Mouse (Mus musculus) midbrain, embryonic 12.5 days (tissue): ENCODE data around the gene Aldh9a1. TPM values are rescaled to one million over a fixed set of nuclear protein-coding genes. Genes with fewer than 3 reads are reported as not detected.
A peak's percentile ranks its signal among the peaks of the same experiment; 100 is the strongest.
"Not testable (repeated sequence)": the region's sequence is repeated elsewhere in the genome, so short reads cannot be mapped to it uniquely, and the experiment has no call there.

Experiments used
- ATAC-seq: fragments of 200-750 bp; cut with Nextera tagmentation; 2 replicates; pipeline ENCODE4 v1.8.0; 2017; ENCODE audit warnings: low read depth, moderate TSS enrichment, moderate library complexity; ENCODE audit not compliant: low FRiP score
- H3K27ac ChIP-seq: fragments of 300-500 bp; sonication (generic); replicated peaks from 2 replicates; pipeline ENCODE4 v1.5.1; 2016; ENCODE audit warnings: mild to moderate bottlenecking
- H3K27me3 ChIP-seq: fragments of 300-500 bp; sonication (generic); 2 replicates; pipeline ENCODE4 v1.6.1; 2016; ENCODE audit warnings: mild to moderate bottlenecking
- H3K36me3 ChIP-seq: fragments of 300-500 bp; sonication (generic); 2 replicates; pipeline ENCODE4 v1.6.1; 2016
- H3K4me1 ChIP-seq: fragments of 300-500 bp; sonication (generic); 2 replicates; pipeline ENCODE4 v1.6.1; 2016
- H3K4me2 ChIP-seq: fragments of 300-500 bp; sonication (generic); replicated peaks from 2 replicates; pipeline ENCODE4 v1.6.1; 2016; ENCODE audit warnings: mild to moderate bottlenecking, moderate library complexity
- H3K4me3 ChIP-seq: fragments of 300-500 bp; sonication (generic); 2 replicates; pipeline ENCODE4 v1.5.1; 2016; ENCODE audit warnings: mild to moderate bottlenecking
- H3K9ac ChIP-seq: fragments of 300-500 bp; sonication (generic); replicated peaks from 2 replicates; pipeline ENCODE4 v1.6.1; 2016; ENCODE audit warnings: mild to moderate bottlenecking, moderate library complexity
- H3K9me3 ChIP-seq: fragments of 300-500 bp; sonication (generic); 2 replicates; pipeline ENCODE4 v1.6.1; 2016; ENCODE audit warnings: mild to moderate bottlenecking
- WGBS: fragments of 180-500 bp; shearing (Covaris S2); methylation state at CpG from one replicate; pipeline ENCODE4 v1.1.7; 2016; 5-methylcytosine and 5-hydroxymethylcytosine counted together
- polyA plus RNA-seq: library from polyadenylated mRNA; unstranded; fragments of >200 nt; fragmentation: Nextera tagmentation; extraction: Ambion mirVana; gene quantifications from 2 replicates; pipeline ENCODE4 v1.2.1, GENCODE M21; 2016

Gene Aldh9a1
- polyA plus RNA-seq, 1 experiment from 2014 or later = 35.4 TPM

DNA sequence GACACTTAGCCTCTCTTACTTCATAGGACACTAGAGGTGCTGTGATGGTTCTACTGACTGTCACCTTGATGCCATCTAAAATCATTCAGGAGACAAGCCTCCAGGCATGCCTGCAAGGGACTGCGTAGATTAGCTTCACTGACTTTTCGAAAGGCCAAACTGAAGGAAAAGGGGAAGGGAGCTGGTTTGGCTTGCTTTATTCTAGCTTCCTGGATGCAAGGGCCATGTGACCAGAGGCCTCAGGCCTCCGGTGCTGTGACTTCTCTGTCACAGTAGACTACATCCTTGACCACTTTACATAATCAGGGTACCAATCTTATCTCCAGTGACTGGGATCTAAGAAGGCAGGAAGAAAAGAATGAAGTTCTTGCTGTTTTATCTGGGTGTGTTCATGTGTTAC lies 13.4 kb upstream of the Aldh9a1 start:
- no peak for ATAC-seq
- Histone ChIP-seq H3K9ac (no peak overlapping the region), H3K4me2 (no peak overlapping the region), H3K27me3 (peaks cover 11% of the 10 kb centered on the region), H3K27ac (no peak overlapping the region), H3K4me1 (no peaks in the 10 kb centered on the region), H3K36me3 (peaks cover 17% of the 10 kb centered on the region), H3K4me3 (no peak overlapping the region), H3K9me3 (no peaks in the 10 kb centered on the region)
- WGBS = 90% methylated on average over 3 of the region's 3 CpGs

GRCm38 (mm10) chr1:167337463-167338095 lies 12.2 kb upstream of the Aldh9a1 start:
- H3K4me2 ChIP-seq = no peak overlapping the region
- H3K36me3 ChIP-seq = peaks cover 7% of the 10 kb centered on the region; the same call in 1 of the 2 replicates
- ATAC-seq = peak; percentile 69; the same call in 1 of the 2 replicates
- H3K4me3 ChIP-seq = no peak overlapping the region
- 23% methylated on average over 12 of the region's 12 CpGs for WGBS
- peaks cover 12% of the 10 kb centered on the region for H3K27me3 ChIP-seq
- no peak overlapping the region for H3K27ac ChIP-seq
- H3K4me1 ChIP-seq = no peaks in the 10 kb centered on the region
- H3K9ac ChIP-seq = no peak overlapping the region
- H3K9me3 ChIP-seq = no peaks in the 10 kb centered on the region

GRCm38 (mm10) chr1:167339177-167339781 lies 10.5 kb upstream of the Aldh9a1 start:
- ATAC-seq = no peak
- peaks cover 12% of the 10 kb centered on the region for H3K27me3 ChIP-seq
- no peak overlapping the region for H3K4me2 ChIP-seq
- H3K4me3 ChIP-seq = no peak overlapping the region
- no peak overlapping the region for H3K27ac ChIP-seq
- H3K9ac ChIP-seq = no peak overlapping the region
- WGBS = 74% methylated on average over 8 of the region's 9 CpGs
- no peaks in the 10 kb centered on the region for H3K9me3 ChIP-seq
- H3K36me3 ChIP-seq = no peaks in the 10 kb centered on the region
- H3K4me1 ChIP-seq = no peaks in the 10 kb centered on the region

- peak overlapping the region; percentile 46 for H3K4me3 ChIP-seq
- 2% methylated on average over 47 of the region's 47 CpGs for WGBS
- H3K4me1 ChIP-seq = no peaks in the 10 kb centered on the region
- peak overlapping the region; percentile 77 for H3K4me2 ChIP-seq
- peak overlapping the region; percentile 54 for H3K9ac ChIP-seq
- no peaks in the 10 kb centered on the region for H3K36me3 ChIP-seq
- peak; percentile 76 for ATAC-seq
- no peaks in the 10 kb centered on the region for H3K9me3 ChIP-seq
- no peak overlapping the region for H3K27ac ChIP-seq
- H3K27me3 ChIP-seq = peaks cover 12% of the 10 kb centered on the region
Measured at GRCm38 (mm10) chr1:167340111-167340787, 9.5 kb upstream of the Aldh9a1 start.

DNA sequence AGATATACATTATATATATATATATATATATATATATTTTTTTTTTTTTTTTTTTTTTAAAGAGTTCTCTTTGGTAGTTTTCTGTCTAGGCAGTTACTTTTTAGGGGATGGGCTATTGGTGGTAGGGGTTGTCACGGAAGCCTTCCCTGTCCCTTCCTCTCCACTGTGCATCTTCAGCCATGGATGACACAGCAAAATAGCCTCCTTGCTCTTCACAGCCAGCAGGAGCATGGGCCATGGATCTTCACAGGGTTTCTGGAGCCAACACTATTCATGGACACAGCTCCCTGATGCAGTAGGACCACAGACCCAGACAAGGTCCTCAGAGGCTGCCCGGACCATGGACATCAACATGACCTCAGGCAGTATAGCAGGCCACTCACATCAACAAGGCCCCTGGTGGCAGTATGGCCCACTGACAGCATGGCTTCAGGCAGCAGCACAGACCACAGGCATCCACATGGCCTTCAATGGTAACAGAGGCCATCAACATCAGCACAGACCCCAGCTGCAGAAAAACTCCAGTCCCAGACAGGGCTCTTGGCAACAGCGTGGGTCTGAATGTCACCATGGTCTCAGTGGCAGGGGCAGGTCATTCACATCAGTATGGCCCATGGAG lies 8.8 kb upstream of the Aldh9a1 start:
- Histone ChIP-seq H3K27me3 (peaks cover 12% of the 10 kb centered on the region), H3K4me3 (no peak overlapping the region), H3K4me2 (no peak overlapping the region), H3K27ac (no peak overlapping the region), H3K36me3 (no peaks in the 10 kb centered on the region), H3K9ac (no peak overlapping the region), H3K9me3 (no peaks in the 10 kb centered on the region), H3K4me1 (no peaks in the 10 kb centered on the region)
- WGBS = 91% methylated on average over 3 of the region's 3 CpGs
- ATAC-seq = 0 out of 2 replicates have a peak, but pooled peaks have one; percentile 28

- Histone ChIP-seq H3K9ac (no peak overlapping the region), H3K27ac (no peak overlapping the region), H3K36me3 (no peaks in the 10 kb centered on the region), H3K9me3 (no peaks in the 10 kb centered on the region), H3K4me2 (no peak overlapping the region), H3K27me3 (peaks cover 12% of the 10 kb centered on the region), H3K4me1 (no peaks in the 10 kb centered on the region), H3K4me3 (no peak overlapping the region)
- no peak for ATAC-seq
- 89% methylated on average over 10 of the region's 10 CpGs for WGBS
Measured at GRCm38 (mm10) chr1:167342831-167343230, 7.0 kb upstream of the Aldh9a1 start.

- not testable (repeated sequence) for H3K9ac ChIP-seq, H3K4me1 ChIP-seq
- 90% methylated on average over 10 of the region's 10 CpGs for WGBS
Measured at GRCm38 (mm10) chr1:167345994-167346520, 3.7 kb upstream of the Aldh9a1 start.

DNA sequence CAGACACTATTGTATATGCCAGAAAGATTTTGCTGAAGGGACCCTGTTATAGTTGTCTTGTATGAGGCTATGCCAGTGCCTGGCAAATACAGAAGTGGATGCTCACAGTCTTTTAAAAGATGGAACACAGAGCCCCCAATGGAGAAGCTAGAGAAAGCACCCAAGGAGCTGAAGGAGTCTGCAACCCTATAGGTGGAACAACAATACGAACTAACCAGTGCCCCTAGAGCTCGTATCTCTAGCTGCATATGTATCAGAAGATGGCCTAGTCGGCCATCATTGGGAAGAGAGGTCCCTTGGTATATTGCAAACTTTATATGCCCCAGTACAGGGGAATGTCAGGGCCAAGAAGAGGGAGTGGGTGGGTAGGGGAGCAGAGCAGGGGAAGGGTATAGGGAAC lies 585 bp upstream of the Aldh9a1 start:
- H3K4me3 ChIP-seq, H3K9ac ChIP-seq, H3K27me3 ChIP-seq, H3K4me2 ChIP-seq, H3K36me3 ChIP-seq, H3K4me1 ChIP-seq, H3K9me3 ChIP-seq, H3K27ac ChIP-seq, ATAC-seq: not testable (repeated sequence)
- WGBS = 63% methylated on average over 3 of the region's 3 CpGs

More at GRCm38 (mm10) chr1:167345994-167346520, 3.7 kb upstream of the Aldh9a1 start:
- ATAC-seq, H3K4me3 ChIP-seq, H3K4me2 ChIP-seq, H3K27me3 ChIP-seq, H3K27ac ChIP-seq, H3K36me3 ChIP-seq, H3K9me3 ChIP-seq: not testable (repeated sequence)

GRCm38 (mm10) chr1:167350597-167351415 lies 1.0 kb downstream of the Aldh9a1 start:
- peak overlapping the region; percentile 50 for H3K27ac ChIP-seq
- peak overlapping the region; percentile 70 for H3K4me3 ChIP-seq
- ATAC-seq = no peak; the same call in 1 of the 2 replicates
- no peaks in the 10 kb centered on the region for H3K27me3 ChIP-seq
- WGBS = 39% methylated on average over 13 of the region's 13 CpGs
- H3K9me3 ChIP-seq = no peaks in the 10 kb centered on the region
- H3K4me2 ChIP-seq = peak overlapping the region; percentile 87
- H3K36me3 ChIP-seq = peaks cover 14% of the 10 kb centered on the region
- H3K4me1 ChIP-seq = 0 out of 2 replicates have a peak, but pooled peaks cover 3% of the 10 kb centered on the region
- H3K9ac ChIP-seq = peak overlapping the region; percentile 76

- Histone ChIP-seq H3K27ac (no peak overlapping the region), H3K36me3 (peaks cover 21% of the 10 kb centered on the region), H3K4me1 (0 out of 2 replicates have a peak, but pooled peaks cover 3% of the 10 kb centered on the region), H3K4me3 (no peak overlapping the region), H3K4me2 (no peak overlapping the region), H3K9ac (no peak overlapping the region), H3K9me3 (no peaks in the 10 kb centered on the region), H3K27me3 (no peaks in the 10 kb centered on the region)
- ATAC-seq = no peak
- 94% methylated on average over 14 of the region's 14 CpGs for WGBS
Measured at GRCm38 (mm10) chr1:167352403-167352802, 2.6 kb downstream of the Aldh9a1 start.

DNA sequence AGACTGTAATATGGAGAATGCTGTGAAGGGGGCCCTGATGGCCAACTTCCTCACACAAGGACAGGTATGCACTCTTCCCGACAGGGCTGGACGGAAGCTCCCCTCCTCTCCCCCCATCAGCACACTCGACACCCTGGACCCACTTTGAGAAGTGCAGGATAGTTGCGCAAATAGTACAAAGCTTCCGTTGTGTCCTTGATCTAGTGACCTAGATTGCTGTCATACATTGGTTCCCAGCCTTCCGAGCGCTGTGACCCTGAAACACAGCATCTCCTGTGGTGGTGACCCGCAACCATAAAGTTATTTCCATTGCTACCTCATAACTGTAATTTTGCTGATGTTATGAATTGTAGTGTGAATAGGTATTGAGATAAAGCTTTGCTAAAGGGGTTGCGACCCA lies 7.6 kb downstream of the Aldh9a1 start:
- 96% methylated on average over 9 of the region's 9 CpGs for WGBS
- no peak for ATAC-seq
- Histone ChIP-seq H3K27ac (no peak overlapping the region), H3K4me3 (no peak overlapping the region), H3K4me1 (no peaks in the 10 kb centered on the region), H3K9me3 (no peaks in the 10 kb centered on the region), H3K4me2 (no peak overlapping the region), H3K36me3 (peaks cover 38% of the 10 kb centered on the region), H3K9ac (no peak overlapping the region), H3K27me3 (no peaks in the 10 kb centered on the region)
